Mouse (Mus musculus) embryo, embryonic 11.5 days (tissue): Measurements from ENCODE around the gene Ninj2.
A peak's percentile ranks its signal among the peaks of the same experiment; 100 is the strongest.

Source experiments
- DNase-seq: peaks from one replicate; pipeline ENCODE4 v3.0.0-alpha.2; 2012; ENCODE audit warnings: low read depth, low spot score

Gene Ninj2

GRCm38 (mm10) chr6:120196837-120197236 lies 103.7 kb downstream of the Ninj2 start:
- DNase-seq, result no peak

GRCm38 (mm10) chr6:120197964-120198363 lies 104.8 kb downstream of the Ninj2 start:
- peak; percentile 59 for DNase-seq

GRCm38 (mm10) chr6:120199638-120200394 lies 106.7 kb downstream of the Ninj2 start:
- no peak for DNase-seq

- no peak for DNase-seq
These were observed 108.8 kb downstream of the Ninj2 start for GRCm38 (mm10) chr6:120201956-120202355.

GRCm38 (mm10) chr6:120202406-120202805 lies 109.3 kb downstream of the Ninj2 start:
- DNase-seq, result no peak

- DNase-seq, result no peak
These were observed 113.4 kb downstream of the Ninj2 start for GRCm38 (mm10) chr6:120206586-120206985.

- DNase-seq, result no peak
These were observed 118.4 kb downstream of the Ninj2 start for GRCm38 (mm10) chr6:120211536-120211935.

GRCm38 (mm10) chr6:120216702-120217101 lies 123.6 kb downstream of the Ninj2 start:
- no peak for DNase-seq

- no peak for DNase-seq
These were observed 126.1 kb downstream of the Ninj2 start for GRCm38 (mm10) chr6:120219281-120219680.

GRCm38 (mm10) chr6:120222669-120223068 lies 129.5 kb downstream of the Ninj2 start:
- peak; percentile 40 for DNase-seq

GRCm38 (mm10) chr6:120225355-120225754 lies 132.2 kb downstream of the Ninj2 start:
- DNase-seq, result no peak

- no peak for DNase-seq
These were observed 133.9 kb downstream of the Ninj2 start for GRCm38 (mm10) chr6:120227068-120227467.

- DNase-seq, result no peak
These were observed 136.7 kb downstream of the Ninj2 start for GRCm38 (mm10) chr6:120229806-120230205.

- DNase-seq, result no peak
These were observed 137.3 kb downstream of the Ninj2 start for GRCm38 (mm10) chr6:120230441-120230840.

GRCm38 (mm10) chr6:120232885-120233284 lies 139.7 kb downstream of the Ninj2 start:
- DNase-seq, result no peak

- no peak for DNase-seq
These were observed 142.7 kb downstream of the Ninj2 start for GRCm38 (mm10) chr6:120235874-120236273.

GRCm38 (mm10) chr6:120240461-120240860 lies 147.3 kb downstream of the Ninj2 start:
- no peak for DNase-seq

GRCm38 (mm10) chr6:120241453-120241852 lies 148.3 kb downstream of the Ninj2 start:
- DNase-seq, result no peak

- DNase-seq, result no peak
These were observed 149.4 kb downstream of the Ninj2 start for GRCm38 (mm10) chr6:120242530-120242929.

- no peak for DNase-seq
These were observed 150.1 kb downstream of the Ninj2 start for GRCm38 (mm10) chr6:120243250-120243649.

GRCm38 (mm10) chr6:120246676-120247075 lies 153.5 kb downstream of the Ninj2 start:
- no peak for DNase-seq

- DNase-seq, result no peak
These were observed 156.7 kb downstream of the Ninj2 start for GRCm38 (mm10) chr6:120249831-120250230.
